Mouse (Mus musculus): ENCODE data around the gene Ddx27.

Ddx27 gene

DNA sequence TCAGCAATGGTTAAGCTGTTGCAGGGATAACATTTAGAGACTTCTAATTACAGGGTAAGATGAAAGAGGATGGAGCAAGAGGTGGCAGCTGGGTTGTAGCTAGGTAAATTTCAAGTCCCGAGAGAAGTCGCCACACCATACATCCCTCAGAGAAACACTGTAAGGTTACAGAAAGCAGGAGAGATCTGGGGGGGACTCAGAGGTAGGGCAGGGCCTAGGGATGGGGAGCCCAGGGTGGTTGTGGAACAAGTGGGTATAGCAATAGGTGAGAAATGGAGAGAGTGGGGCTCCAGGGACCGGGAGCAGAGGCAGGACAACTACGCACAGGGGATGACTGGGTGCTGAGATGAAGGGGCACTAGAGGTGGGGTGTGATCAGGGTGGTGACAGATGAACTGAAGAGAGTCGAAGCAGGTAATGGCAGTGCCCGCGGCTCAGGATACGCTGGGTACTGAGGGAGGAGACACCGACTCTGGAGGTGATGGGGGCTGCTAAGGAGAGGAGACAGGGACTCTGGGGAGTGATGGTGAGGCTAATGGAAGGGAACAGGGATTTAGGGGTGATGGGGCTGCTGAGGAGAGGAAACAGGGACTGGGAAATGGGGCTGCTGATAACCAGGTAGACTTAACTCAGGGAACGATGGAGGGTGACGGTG is 46.5 kb downstream of the Ddx27 start:
- intact Hi-C loops (cut with DNase I): loop anchor here (10.0 kb wide), 1 partner anchor 363 kb away; the partner anchor contains the start of gene Slc9a8

DNA sequence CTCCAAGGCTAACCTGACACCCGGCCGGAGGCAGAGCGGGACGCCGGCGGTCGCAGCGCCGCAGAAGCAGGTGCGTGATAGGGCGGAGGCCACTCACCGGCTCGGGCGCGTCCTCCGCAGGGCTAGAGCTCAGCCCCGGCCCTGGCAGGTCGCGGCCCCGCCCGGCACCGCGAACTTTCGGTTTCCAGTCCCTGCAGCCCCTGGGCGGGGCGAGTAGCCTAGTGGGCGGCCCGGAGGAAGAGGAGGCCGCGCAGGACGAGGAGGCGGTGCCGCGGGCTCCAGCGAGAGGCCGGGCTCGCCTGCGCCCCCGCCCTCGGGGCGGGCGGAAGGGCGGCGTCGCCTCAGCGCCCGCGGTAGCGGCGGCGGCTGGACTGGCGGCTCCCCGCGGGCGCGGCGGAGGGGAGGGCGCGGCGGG is 47.5 kb downstream of the Ddx27 start:
- intact Hi-C loops (cut with DNase I): loop anchor here (10.0 kb wide), 1 partner anchor 362 kb away; the partner anchor contains the start of gene Slc9a8

- intact Hi-C loops (cut with DNase I): loop anchor here (10.0 kb wide), 1 partner anchor 362 kb away; the partner anchor contains the start of gene Slc9a8
Observed at GRCm38 (mm10) chr2:167062965-167063880, 48.2 kb downstream of the Ddx27 start, which contains the start of gene Znfx1. TSS of gene Znfx1 (minus strand) at chr2:167063015.

DNA sequence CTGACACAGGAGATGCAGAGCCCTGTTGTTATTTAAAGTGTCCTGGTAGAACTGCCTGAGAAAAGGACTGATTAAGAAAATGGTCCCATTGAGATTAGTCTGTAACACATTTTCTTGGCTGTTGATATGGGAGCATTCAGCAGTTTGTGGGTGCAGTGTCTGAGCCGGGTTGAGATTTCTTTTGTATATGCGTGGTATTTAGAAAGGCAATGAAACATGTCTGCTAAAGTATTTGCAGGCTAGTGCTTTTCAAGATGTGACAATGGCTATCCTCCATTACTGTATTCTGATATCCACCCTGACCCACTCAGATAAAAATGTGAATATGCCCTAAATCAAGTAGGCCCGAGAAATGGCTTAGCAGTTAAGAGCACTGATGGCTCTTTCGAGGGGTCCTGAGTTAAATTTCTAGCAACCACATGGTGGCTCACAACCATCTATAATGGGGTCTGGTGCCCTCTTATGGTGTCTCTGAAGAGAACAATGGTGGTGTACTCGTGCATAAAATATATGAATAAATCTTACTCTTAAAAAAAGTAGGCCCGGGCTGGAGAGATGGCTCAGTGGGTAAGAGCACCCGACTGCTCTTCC is 49.0 kb downstream of the Ddx27 start:
- intact Hi-C loops (cut with DNase I): loop anchor here (10.0 kb wide), 1 partner anchor 361 kb away; the partner anchor contains the start of gene Slc9a8

DNA sequence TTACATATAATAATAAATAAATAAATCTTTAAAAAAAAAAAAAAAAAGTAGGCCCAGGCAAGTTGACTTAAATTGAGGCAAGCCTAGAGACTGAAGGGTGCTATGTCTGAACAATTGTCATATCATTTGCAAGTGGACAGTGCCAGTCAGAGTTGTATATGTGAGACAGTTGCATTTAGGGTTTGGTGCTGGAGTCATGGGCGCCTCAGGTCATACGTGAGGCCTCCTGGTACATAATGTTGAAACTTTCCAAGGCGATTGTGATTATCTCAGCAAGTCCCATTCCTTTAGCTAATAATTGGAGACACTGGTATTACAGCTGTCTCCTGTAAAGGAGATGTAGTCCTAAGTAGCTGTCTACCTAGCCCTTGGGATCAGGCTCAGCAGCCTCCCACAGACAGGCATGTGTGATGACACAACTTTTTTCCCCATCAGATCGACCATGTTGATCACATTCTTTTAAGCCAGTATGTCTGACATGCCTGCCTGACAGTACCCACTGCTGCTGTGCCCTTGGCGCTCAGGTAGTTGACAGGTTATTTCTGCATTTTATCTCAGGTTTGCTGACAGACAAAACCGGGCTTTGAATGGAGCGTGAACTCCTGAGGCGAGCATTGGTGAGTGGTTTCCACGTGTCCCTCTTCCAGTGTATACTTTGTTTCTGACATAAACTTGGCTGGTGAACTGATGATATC is 49.8 kb downstream of the Ddx27 start:
- intact Hi-C loops (cut with DNase I): loop anchor here (10.0 kb wide), 1 partner anchor 360 kb away; the partner anchor contains the start of gene Slc9a8

DNA sequence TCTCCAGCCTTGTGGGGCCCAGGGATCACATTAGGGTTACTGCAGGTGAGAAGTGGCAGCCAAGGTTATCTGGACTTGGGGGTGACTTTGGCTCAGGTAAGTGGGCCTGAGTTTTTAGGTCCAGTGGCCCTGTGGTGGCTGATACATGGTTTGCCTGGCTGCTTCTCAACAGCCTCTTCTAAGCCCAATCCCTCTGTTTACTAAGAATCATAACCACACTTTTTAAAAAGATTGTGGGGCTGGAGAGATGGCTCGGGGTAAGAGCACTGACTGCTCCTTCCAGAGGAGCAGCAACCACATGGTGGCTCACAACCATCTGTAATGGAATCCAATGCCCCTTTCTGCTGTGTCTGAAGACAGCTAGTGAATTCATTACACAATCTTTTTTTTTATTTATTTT is 51.0 kb downstream of the Ddx27 start:
- intact Hi-C loops (cut with DNase I): loop anchor here (10.0 kb wide), 1 partner anchor 359 kb away; the partner anchor contains the start of gene Slc9a8

DNA sequence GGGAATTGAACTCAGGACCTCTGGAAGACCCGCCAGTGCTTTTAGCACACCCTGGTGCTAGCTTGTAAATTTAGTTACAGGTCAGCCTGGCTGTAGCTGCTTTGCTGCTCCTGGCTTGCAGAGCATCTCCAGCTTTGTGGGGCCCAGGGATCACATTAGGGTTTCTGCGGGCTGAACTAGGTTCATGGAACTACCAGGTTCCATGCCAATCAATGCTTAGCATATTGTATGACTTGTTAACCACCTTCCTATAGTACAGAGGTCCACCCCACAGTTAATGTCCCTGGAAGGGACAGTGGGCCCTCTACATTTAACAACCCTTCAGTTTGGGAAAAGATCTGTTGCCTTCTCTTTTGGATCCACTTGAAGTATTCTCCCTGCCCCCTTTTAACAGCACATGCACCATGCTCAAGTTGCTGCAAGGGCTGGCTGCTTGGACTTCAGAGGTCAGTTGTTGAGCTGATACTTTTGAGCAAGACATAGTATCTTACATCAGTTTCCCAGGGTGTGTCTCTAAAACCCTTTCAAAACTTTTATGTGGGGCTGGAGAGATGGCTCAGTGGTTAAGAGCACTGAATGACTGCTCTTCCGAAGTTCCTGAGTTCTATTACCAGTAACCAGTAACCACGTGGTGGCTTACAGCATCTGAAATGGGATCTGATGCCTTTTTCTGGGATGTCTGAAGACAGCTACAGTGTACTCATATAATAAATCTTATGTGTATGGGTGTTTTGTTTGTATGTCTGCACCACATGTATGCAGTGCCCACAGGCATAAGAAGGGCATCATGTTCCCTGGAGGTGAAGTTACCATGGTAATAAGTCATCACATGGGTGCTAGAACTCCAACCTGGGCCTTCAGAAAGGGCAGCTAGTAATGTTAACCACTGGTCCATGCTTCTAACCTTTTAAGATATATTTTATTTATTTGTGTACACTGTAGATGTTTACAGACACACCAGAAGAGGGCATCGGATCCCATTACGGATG is 51.8 kb downstream of the Ddx27 start:
- intact Hi-C loops (cut with DNase I): loop anchor here (10.0 kb wide), 1 partner anchor 358 kb away; the partner anchor contains the start of gene Slc9a8

DNA sequence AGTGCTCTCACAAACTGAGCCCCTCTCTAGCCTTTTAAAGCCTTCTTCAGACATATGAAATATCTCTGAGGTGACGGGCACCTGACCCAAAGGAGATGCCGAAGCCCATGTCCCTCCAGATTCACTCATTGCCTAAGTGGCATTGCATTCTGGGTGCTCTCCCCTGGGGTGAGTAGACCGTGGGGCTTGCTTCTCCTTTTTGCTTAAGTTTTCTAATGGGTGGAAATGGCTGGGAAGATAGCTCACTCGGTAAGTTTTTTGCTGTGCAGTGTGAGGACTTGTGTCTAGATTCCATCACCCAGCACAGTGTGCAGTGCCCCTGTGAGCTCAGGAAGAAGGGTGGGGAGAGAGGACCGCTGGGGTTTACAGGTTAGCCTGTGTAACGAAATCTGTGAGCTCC is 52.6 kb downstream of the Ddx27 start:
- intact Hi-C loops (cut with DNase I): loop anchor here (10.0 kb wide), 1 partner anchor 357 kb away; the partner anchor contains the start of gene Slc9a8

DNA sequence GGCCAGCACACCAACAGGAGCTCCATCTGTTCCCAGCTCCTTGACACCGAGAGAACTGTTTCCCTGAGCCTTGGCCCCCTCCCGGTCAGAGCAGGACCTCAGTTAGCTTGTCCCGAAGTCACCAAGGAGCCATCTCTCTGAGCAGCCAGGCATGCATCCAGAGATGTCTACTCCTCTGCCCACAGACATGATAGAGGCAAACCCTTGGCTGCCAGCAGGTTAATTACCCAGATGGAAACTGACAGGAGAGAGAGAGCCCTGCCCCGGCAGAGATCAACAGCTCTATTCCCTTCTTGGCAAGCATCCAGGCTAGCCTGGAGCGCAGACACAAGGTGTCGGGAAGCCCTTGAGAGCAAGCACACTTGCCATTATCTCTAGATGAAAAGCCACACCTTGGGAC is 55.3 kb downstream of the Ddx27 start:
- intact Hi-C loops (cut with DNase I): loop anchor here (5.0 kb wide), 2 partner anchors 42 to 207 kb away; no protein-coding TSS in a partner anchor

DNA sequence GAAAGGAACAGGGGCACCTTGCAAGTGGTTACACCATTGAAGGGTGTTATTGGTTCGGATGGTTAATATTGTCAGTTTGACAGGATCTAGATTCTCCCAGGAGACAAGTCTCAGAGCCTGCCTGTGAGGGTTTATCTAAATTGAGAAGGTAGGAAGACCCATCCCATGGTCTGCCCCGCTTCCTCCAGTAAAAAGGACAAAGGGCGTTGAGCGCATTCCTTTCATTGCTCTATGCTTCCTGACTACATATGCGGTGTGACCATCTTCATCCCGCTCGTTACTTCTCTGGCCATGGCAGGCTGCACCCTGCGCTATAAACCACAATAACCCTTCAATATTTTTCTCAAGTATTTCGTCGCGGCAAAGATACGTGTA is 56.3 kb downstream of the Ddx27 start:
- intact Hi-C loops (cut with DNase I): loop anchor here (5.0 kb wide), 2 partner anchors 41 to 206 kb away; no protein-coding TSS in a partner anchor

- intact Hi-C loops (cut with DNase I): loop anchor here (1.0 to 5.0 kb wide), 3 partner anchors 40 to 205 kb away; no protein-coding TSS in a partner anchor
Observed at GRCm38 (mm10) chr2:167071641-167072601, 56.9 kb downstream of the Ddx27 start.

GRCm38 (mm10) chr2:167074587-167074986 is 59.6 kb downstream of the Ddx27 start:
- intact Hi-C loops (cut with DNase I): loop anchor here (5.0 kb wide), 2 partner anchors 38 to 203 kb away; no protein-coding TSS in a partner anchor

GRCm38 (mm10) chr2:167076352-167076751 is 61.4 kb downstream of the Ddx27 start:
- intact Hi-C loops (cut with DNase I): no loop called here

GRCm38 (mm10) chr2:167076759-167077158 is 61.8 kb downstream of the Ddx27 start:
- intact Hi-C loops (cut with DNase I): no loop called here

GRCm38 (mm10) chr2:167077199-167077962 is 62.4 kb downstream of the Ddx27 start:
- intact Hi-C loops (cut with DNase I): no loop called here

DNA sequence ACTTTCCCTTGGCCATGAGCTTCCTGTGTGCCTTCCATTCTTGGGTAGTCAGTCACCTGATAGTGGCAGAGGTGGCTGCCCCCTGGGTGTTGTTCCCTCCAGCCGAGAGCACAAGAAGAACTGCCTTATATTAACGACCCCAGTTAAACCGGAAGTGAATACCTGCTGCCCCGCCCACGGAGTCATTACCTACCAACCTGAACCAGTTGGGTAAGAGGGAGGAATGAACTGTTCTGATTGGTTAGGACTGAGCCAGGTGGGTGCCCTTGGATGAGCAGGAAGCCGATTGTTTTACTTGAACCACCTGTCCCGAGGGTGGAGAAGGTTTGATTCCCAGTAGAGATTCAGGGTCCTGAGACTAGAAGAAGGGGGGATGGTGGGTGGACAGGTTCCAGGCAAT is 63.5 kb downstream of the Ddx27 start:
- intact Hi-C loops (cut with DNase I): no loop called here

- intact Hi-C loops (cut with DNase I): no loop called here
Observed at GRCm38 (mm10) chr2:167078931-167079495, 64.0 kb downstream of the Ddx27 start.

Data from adrenal gland (tissue).